Mouse (Mus musculus) olfactory bulb, adult 2 months (tissue): ENCODE results near the gene Gps2. TPM values are rescaled to one million over a fixed set of nuclear protein-coding genes. Genes with fewer than 3 reads are reported as not detected.
A peak's percentile ranks its signal among the peaks of the same experiment; 100 is the strongest.

Experiments
- H3K27ac ChIP-seq: fragments of 200-500 bp; 2 replicates; pipeline ENCODE4 v1.5.1; 2012; ENCODE audit warnings: low read depth, low read length; ENCODE audit not compliant: insufficient read depth
- H3K4me1 ChIP-seq: fragments of 200-500 bp; 2 replicates; pipeline ENCODE4 v1.6.1; 2012; ENCODE audit warnings: low read length; ENCODE audit not compliant: control insufficient read depth, insufficient read depth
- H3K4me3 ChIP-seq: fragments of 200-500 bp; 2 replicates; pipeline ENCODE4 v1.5.1; 2012; ENCODE audit warnings: mild to moderate bottlenecking, low read depth, low read length, moderate library complexity; ENCODE audit not compliant: insufficient read depth
- CTCF ChIP-seq: fragments of 200-500 bp; IDR thresholded peaks from 2 replicates; pipeline ENCODE4 v1.5.1; 2012; ENCODE audit warnings: low read depth, mild to moderate bottlenecking, low read length, moderate library complexity; ENCODE audit not compliant: insufficient read depth
- POLR2A ChIP-seq: fragments of 200-500 bp; IDR thresholded peaks from 2 replicates; pipeline ENCODE4 v1.6.1; 2012; ENCODE audit warnings: mild to moderate bottlenecking, low read depth, low read length, moderate library complexity; ENCODE audit not compliant: insufficient read depth
- WGBS: fragments of 180-500 bp; shearing (Covaris S2); methylation state at CpG from one replicate; pipeline ENCODE4 v1.1.7; 2018; 5-methylcytosine and 5-hydroxymethylcytosine counted together
- polyA plus RNA-seq: library from polyadenylated mRNA; stranded (reverse); fragments of >200 nt; gene quantifications from 2 replicates; pipeline ENCODE4 v1.2.4, GENCODE M21; 2012; ENCODE audit warnings: low replicate concordance; ENCODE audit not compliant: missing spikeins, insufficient read depth, insufficient read length

Gene Gps2
- polyA plus RNA-seq: not detected in 2 replicates

DNA sequence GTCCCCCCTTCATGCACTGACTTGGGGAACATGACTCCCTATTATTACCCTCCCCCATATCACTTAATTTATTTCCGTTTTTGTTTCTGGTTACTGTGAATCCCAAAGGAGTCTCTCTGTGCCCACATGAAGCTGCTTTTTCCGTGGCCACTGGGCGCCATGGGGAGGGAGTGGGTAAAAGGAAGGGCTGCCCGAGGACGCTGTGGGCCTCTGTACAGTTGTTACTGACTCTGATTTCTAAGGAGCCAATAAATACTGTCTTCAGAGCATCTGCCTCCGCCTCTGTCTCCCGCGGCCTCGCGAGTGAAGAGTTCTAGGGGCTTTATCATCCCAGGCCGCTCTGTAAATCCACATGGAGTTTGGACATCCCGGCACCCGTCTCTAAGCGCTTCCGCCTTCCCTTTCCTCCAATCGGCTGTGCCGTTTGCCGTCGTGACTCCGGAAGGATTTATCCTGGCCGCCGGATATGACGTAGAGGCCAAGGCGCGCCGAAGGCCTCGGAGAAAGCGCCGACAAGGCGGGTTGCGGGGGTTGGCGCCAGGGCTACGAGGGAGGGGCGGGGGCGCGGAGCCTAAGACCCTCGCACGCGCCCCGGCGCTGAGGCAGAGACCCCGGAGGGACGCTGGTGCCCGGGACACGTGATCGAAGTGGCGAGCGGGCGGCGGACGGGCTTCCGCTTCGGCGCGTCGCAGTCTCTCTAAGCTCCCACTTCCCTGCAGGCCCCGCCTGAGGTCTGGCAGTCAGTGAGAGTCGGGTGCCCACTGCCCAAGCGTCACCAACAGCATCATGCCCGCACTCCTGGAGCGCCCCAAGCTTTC is at the start of gene Gps2:
TSS of gene Gps2 (plus strand) at position 335 of the 818 bp plus-strand sequence.
- WGBS: 1% methylated on average over 61 of the region's 61 CpGs
- Histone ChIP-seq H3K27ac (peak within 1 kb of the TSS; percentile 59), H3K4me1 (peaks cover 20% of the 10 kb centered on the region), H3K4me3 (peak within 1 kb of the TSS; percentile 93)
- TF ChIP-seq CTCF (no peak), POLR2A (peak; percentile 52)

DNA sequence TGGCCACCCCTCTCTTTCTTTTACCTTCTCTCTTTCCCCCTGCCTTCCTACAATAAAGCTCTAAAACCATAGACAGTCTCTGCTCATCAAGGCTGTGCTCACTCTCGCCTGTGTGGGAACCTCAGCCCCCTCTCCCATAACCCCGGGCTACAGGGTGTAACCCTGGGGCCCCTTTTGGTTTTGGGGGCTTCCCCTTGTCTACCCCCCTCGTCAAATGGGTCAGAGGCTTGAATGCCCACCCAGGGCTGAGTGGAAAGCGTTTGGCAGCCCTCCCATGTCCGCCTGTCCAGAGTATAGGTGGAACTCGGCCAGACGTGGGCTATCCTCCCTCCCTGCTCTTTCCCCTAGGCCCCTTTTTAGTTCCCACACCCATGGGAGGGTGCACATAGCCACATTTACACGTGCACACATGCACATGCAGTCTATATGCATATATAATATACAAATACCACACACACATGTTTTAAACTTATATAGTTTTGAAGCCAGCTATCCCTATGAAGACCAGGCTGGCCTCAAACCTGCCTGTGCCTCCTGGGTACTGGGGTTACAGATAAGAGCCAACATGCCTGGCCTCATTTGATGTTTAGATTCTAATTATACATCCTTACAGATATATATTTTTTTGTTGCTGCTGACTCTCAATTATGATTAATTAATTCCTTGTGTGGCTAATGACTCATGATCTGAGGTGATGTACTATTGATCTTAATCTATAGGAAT is 49.4 kb upstream of the Gps2 start:
- TF ChIP-seq CTCF (no peak), POLR2A (no peak)
- no peak overlapping the region for H3K27ac ChIP-seq
- 31% methylated on average over 8 of the region's 8 CpGs for WGBS
- H3K4me1 ChIP-seq: no peaks in the 10 kb centered on the region
- no peak overlapping the region for H3K4me3 ChIP-seq

DNA sequence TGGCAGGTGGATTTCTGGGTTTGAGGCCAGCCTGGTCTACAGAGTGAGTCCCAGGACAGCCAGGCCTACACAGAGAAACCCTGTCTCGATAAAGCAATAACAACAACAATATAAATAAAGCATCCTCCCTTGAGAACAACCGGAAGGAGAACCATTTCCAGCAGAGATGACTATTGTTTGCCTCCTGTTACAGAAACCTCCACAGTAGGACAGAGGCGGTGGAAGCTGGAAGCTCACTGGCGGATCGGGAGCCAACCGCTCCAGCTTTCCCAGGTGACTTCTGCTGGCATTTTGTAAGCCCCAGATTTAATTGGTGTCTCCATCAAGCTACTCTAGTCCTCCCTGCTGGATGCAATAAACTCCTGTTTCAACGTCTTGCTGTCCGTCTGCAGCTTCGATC is 48.1 kb upstream of the Gps2 start:
- no peak for TF ChIP-seq POLR2A
- TF ChIP-seq CTCF: no peak
- WGBS: 81% methylated on average over 9 of the region's 9 CpGs
- no peaks in the 10 kb centered on the region for H3K4me1 ChIP-seq

DNA sequence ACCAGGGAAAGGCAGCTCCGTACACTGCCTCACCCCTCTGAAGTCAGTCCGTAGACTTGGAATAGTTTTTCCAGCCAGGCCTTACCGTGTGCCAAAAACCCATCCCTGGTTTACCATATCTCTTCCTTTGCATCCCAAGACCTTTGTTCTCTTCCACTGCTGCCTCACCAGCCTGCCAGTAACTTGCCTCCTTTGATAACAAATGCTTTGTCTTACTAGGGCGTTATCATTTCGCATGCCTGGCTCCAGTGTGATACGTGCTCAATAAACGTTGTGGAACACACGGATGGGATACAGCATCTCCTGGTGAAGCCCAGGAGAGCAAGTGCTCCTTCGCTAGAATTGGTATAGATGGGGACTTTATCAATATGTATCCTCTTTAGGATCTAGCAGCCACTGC is 46.4 kb upstream of the Gps2 start:
- WGBS: 72% methylated on average over 9 of the region's 9 CpGs

More for the DNA sequence above, 48.1 kb upstream of the Gps2 start:
- Histone ChIP-seq H3K27ac (no peak overlapping the region), H3K4me3 (no peak overlapping the region)

DNA sequence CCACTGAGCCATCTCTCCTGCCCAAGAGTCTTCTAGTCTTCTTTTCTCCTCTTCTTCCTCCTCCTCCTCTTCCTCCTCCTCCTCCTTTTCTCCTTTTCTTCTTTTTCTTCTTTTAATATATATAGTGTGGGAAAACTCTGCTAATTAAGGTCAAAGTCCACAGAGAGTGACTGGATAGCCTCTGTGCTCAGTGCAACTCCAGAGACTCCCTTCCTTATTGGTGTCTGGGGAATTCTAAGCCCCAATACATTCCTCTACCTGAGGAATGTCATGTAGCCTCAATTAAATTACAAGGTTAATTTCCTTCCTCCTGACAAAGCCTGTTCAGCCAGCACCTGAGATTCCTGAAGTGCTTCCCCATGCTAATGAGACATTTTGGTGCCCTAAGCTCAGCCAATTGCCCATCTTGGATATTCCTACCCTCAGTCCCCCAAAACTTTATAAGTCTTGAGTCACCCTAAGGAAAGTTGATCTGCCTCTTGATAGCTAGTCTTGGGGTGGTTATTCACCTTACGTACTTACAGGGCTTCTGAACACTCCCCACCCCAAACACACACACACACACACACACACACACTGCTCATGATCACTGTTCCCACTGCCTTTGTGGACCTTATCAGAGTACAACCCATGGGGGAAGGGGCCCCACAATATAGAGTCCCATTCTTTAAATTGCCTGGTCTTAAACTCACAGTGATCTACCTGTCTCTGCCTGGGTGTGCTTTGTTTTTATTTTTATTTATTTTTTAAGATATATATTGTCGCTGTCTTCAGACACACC is 43.2 kb upstream of the Gps2 start:
- TF ChIP-seq POLR2A: no peak
- TF ChIP-seq CTCF: no peak
- no peaks in the 10 kb centered on the region for H3K4me1 ChIP-seq
- no peak overlapping the region for H3K4me3 ChIP-seq

More for the DNA sequence above, 46.4 kb upstream of the Gps2 start:
- Histone ChIP-seq H3K4me1 (no peaks in the 10 kb centered on the region), H3K27ac (no peak overlapping the region), H3K4me3 (no peak overlapping the region)
- TF ChIP-seq POLR2A (no peak), CTCF (no peak)

DNA sequence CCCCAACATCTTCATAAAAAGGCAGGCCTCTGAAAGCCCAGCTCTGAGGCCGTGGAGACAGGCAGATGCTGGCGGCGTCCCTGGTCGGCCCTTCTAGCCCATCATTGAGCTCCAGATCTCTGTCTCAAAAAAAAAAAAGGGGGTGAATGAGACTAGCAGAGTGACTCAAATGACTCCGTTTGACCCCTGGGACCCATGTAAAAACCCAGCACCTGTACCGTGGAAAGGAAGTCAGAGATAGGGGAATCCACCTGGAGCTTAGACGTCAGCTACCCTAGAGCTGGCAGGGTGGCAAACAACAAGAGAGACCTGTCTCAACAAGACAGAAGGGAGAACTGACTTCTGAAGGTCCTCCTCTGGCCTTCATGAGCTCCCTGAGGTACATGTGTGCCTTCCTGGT is 41.9 kb upstream of the Gps2 start:
- H3K4me1 ChIP-seq: peaks cover 2% of the 10 kb centered on the region; the same call in 1 of the 2 replicates
- TF ChIP-seq POLR2A: no peak
- TF ChIP-seq CTCF: no peak
- no peak overlapping the region for H3K27ac ChIP-seq
- 91% methylated on average over 7 of the region's 7 CpGs for WGBS
- H3K4me3 ChIP-seq: no peak overlapping the region

More for the DNA sequence above, 43.2 kb upstream of the Gps2 start:
- no peak overlapping the region for H3K27ac ChIP-seq
- WGBS: 95% methylated on average over 2 of the region's 2 CpGs

DNA sequence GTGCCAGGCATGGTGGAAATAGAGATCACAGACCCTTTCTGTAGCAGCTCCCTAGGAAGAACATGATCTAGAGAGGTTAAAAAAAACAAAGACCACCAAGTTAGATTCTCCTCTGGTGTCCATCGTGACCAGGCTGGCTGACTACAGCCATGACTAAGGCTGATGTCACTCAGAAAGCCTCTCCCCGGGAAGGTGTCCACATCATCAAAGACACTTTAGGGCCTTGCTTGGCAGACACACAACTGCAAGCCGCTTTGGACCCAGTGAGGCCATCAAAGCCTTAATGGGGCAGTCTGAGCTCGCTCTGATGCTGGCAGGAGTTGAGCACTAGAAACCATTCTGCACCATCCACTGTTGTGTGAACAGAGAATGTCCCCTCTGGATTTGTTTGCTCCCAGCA is 41.2 kb upstream of the Gps2 start:
- 66% methylated on average over 4 of the region's 4 CpGs for WGBS
- Histone ChIP-seq H3K4me3 (no peak overlapping the region), H3K4me1 (peaks cover 5% of the 10 kb centered on the region; the same call in 1 of the 2 replicates), H3K27ac (no peak overlapping the region)
- TF ChIP-seq CTCF (no peak), POLR2A (no peak)

DNA sequence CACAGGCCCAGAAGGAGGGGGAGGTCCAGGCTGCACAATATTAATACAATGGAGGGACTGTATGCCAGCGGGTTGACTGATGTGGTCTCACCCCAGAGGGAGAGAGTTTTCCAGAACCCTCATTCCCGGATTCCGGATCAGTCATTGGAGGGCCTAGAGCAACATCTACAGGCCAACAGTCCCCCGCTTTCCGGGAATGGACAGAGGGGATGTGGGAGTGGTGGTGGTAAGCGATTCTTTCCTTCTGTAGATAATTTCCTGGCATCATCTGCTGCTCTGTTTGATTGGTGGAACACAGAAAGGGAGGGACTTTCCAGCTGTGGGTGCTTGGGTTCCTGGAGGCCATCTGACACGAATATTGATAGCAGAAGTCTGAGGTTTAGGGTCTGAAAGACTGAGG is 37.5 kb upstream of the Gps2 start:
- Histone ChIP-seq H3K27ac (no peak overlapping the region), H3K4me3 (no peak overlapping the region), H3K4me1 (peaks cover 18% of the 10 kb centered on the region)
- WGBS: 58% methylated on average over 7 of the region's 7 CpGs
- TF ChIP-seq POLR2A (no peak), CTCF (no peak)
